Mouse (Mus musculus): Measurements from ENCODE around the gene Cyp2c69. TPM values are rescaled to one million over a fixed set of nuclear protein-coding genes. Genes with fewer than 3 reads are reported as not detected.
"Not testable (repeated sequence)": the region's sequence is repeated elsewhere in the genome, so short reads cannot be mapped to it uniquely, and the experiment has no call there.

Cyp2c69 gene
- polyA plus RNA-seq (2015; fragmentation: Nextera tagmentation; extraction: Ambion mirVana) = not detected in 2 replicates

GRCm38 (mm10) chr19:39886699-39887098 lies at the start of gene Cyp2c69:
Gene Cyp2c69, minus strand, starts transcription at chr19:39886799.
- not testable (repeated sequence) for H3K9me3 ChIP-seq; H3K4me3 ChIP-seq; H3K4me1 ChIP-seq; H3K9ac ChIP-seq (replicated peaks); ATAC-seq (replicated peaks); H3K27ac ChIP-seq (replicated peaks); H3K36me3 ChIP-seq; H3K27me3 ChIP-seq; H3K4me2 ChIP-seq (replicated peaks)
- WGBS = 89% methylated on average over 3 of the region's 3 CpGs

- 89% methylated on average over 2 of the region's 2 CpGs for WGBS
- Histone ChIP-seq H3K9me3 (no peaks in the 10 kb centered on the region), H3K4me1 (no peaks in the 10 kb centered on the region), H3K27me3 (no peaks in the 10 kb centered on the region), H3K36me3 (no peaks in the 10 kb centered on the region), H3K4me2 (replicated peaks) (no peak overlapping the region), H3K4me3 (no peak overlapping the region), H3K9ac (replicated peaks) (no peak overlapping the region), H3K27ac (replicated peaks) (no peak overlapping the region)
- no peak for ATAC-seq (replicated peaks)
These were observed 48.8 kb upstream of the Cyp2c69 start for GRCm38 (mm10) chr19:39935396-39935795.

GRCm38 (mm10) chr19:39930032-39930431 lies 43.4 kb upstream of the Cyp2c69 start:
- no peak overlapping the region for H3K27ac ChIP-seq (replicated peaks)
- WGBS = 63% methylated on average over 1 of the region's 1 CpGs
- no peak for ATAC-seq (replicated peaks)

GRCm38 (mm10) chr19:39901656-39902055 lies 15.1 kb upstream of the Cyp2c69 start:
- no peak overlapping the region for H3K27ac ChIP-seq (replicated peaks)
- no peaks in the 10 kb centered on the region for H3K4me1 ChIP-seq
- H3K4me3 ChIP-seq = no peak overlapping the region
- H3K27me3 ChIP-seq = no peaks in the 10 kb centered on the region
- 57% methylated on average over 2 of the region's 2 CpGs for WGBS
- H3K9me3 ChIP-seq = no peaks in the 10 kb centered on the region
- no peak for ATAC-seq (replicated peaks)
- H3K36me3 ChIP-seq = no peaks in the 10 kb centered on the region
- H3K9ac ChIP-seq (replicated peaks) = no peak overlapping the region
- no peak overlapping the region for H3K4me2 ChIP-seq (replicated peaks)

More at GRCm38 (mm10) chr19:39930032-39930431, 43.4 kb upstream of the Cyp2c69 start:
- Histone ChIP-seq H3K4me2 (replicated peaks) (no peak overlapping the region), H3K36me3 (no peaks in the 10 kb centered on the region), H3K9ac (replicated peaks) (no peak overlapping the region), H3K27me3 (no peaks in the 10 kb centered on the region), H3K9me3 (no peaks in the 10 kb centered on the region), H3K4me3 (no peak overlapping the region), H3K4me1 (no peaks in the 10 kb centered on the region)

GRCm38 (mm10) chr19:39890079-39890478 lies 3.5 kb upstream of the Cyp2c69 start:
- H3K36me3 ChIP-seq; H3K4me1 ChIP-seq; H3K27me3 ChIP-seq; H3K4me2 ChIP-seq (replicated peaks); ATAC-seq (replicated peaks); H3K4me3 ChIP-seq; H3K9ac ChIP-seq (replicated peaks); H3K27ac ChIP-seq (replicated peaks); H3K9me3 ChIP-seq: not testable (repeated sequence)
- WGBS = 51% methylated on average over 3 of the region's 3 CpGs

- Histone ChIP-seq H3K4me1 (no peaks in the 10 kb centered on the region), H3K27ac (replicated peaks) (no peak overlapping the region), H3K9ac (replicated peaks) (no peak overlapping the region), H3K4me2 (replicated peaks) (no peak overlapping the region), H3K4me3 (no peak overlapping the region), H3K27me3 (no peaks in the 10 kb centered on the region), H3K9me3 (no peaks in the 10 kb centered on the region), H3K36me3 (no peaks in the 10 kb centered on the region)
- 63% methylated on average over 1 of the region's 1 CpGs for WGBS
- no peak for ATAC-seq (replicated peaks)
These were observed 20.5 kb downstream of the Cyp2c69 start for GRCm38 (mm10) chr19:39866133-39866532.

GRCm38 (mm10) chr19:39820931-39821330 lies 65.7 kb downstream of the Cyp2c69 start:
- H3K36me3 ChIP-seq; H3K9me3 ChIP-seq; H3K4me1 ChIP-seq; H3K4me2 ChIP-seq (replicated peaks); H3K27ac ChIP-seq (replicated peaks); H3K4me3 ChIP-seq; H3K27me3 ChIP-seq; ATAC-seq (replicated peaks); H3K9ac ChIP-seq (replicated peaks): not testable (repeated sequence)
- 78% methylated on average over 2 of the region's 2 CpGs for WGBS

- H3K4me1 ChIP-seq; H3K36me3 ChIP-seq; H3K27me3 ChIP-seq; H3K4me2 ChIP-seq (replicated peaks); H3K27ac ChIP-seq (replicated peaks); H3K4me3 ChIP-seq; ATAC-seq (replicated peaks); H3K9ac ChIP-seq (replicated peaks); H3K9me3 ChIP-seq: not testable (repeated sequence)
- WGBS = 89% methylated on average over 1 of the region's 1 CpGs
These were observed 70.2 kb downstream of the Cyp2c69 start for GRCm38 (mm10) chr19:39816400-39816799.

- not testable (repeated sequence) for H3K9ac ChIP-seq (replicated peaks); ATAC-seq (replicated peaks); H3K9me3 ChIP-seq; H3K36me3 ChIP-seq; H3K27me3 ChIP-seq; H3K4me3 ChIP-seq; H3K27ac ChIP-seq (replicated peaks); H3K4me2 ChIP-seq (replicated peaks); H3K4me1 ChIP-seq
- WGBS = 40% methylated on average over 4 of the region's 4 CpGs
These were observed 70.6 kb downstream of the Cyp2c69 start for GRCm38 (mm10) chr19:39815991-39816390.

GRCm38 (mm10) chr19:39812714-39813113 lies 73.9 kb downstream of the Cyp2c69 start, which contains the start of gene Cyp2c40:
Gene Cyp2c40, minus strand, starts transcription at chr19:39812814.
- H3K9ac ChIP-seq (replicated peaks); H3K4me1 ChIP-seq; H3K27ac ChIP-seq (replicated peaks); H3K9me3 ChIP-seq; H3K4me2 ChIP-seq (replicated peaks); ATAC-seq (replicated peaks); H3K4me3 ChIP-seq; H3K36me3 ChIP-seq; H3K27me3 ChIP-seq: not testable (repeated sequence)
- 94% methylated on average over 3 of the region's 3 CpGs for WGBS

Other genes starting within 250 kb of the Cyp2c69 start
- not detected in 2 replicates for gene Cyp2c67, start 237.7 kb downstream of the Cyp2c69 start, polyA plus RNA-seq (2015; fragmentation: Nextera tagmentation; extraction: Ambion mirVana)
- not detected in 2 replicates for gene Cyp2c68, start 145.7 kb downstream of the Cyp2c69 start, polyA plus RNA-seq (2015; fragmentation: Nextera tagmentation; extraction: Ambion mirVana)
- gene Cyp2c40, start 74.0 kb downstream of the Cyp2c69 start, polyA plus RNA-seq (2015; fragmentation: Nextera tagmentation; extraction: Ambion mirVana) = not detected in 2 replicates
- gene Cyp2c37, start 105.6 kb upstream of the Cyp2c69 start, polyA plus RNA-seq (2015; fragmentation: Nextera tagmentation; extraction: Ambion mirVana) = not detected in 2 replicates
- not detected in 2 replicates for gene Cyp2c54, start 187.0 kb upstream of the Cyp2c69 start, polyA plus RNA-seq (2015; fragmentation: Nextera tagmentation; extraction: Ambion mirVana)
- not detected in 2 replicates for gene Cyp2c50, start 202.9 kb upstream of the Cyp2c69 start, polyA plus RNA-seq (2015; fragmentation: Nextera tagmentation; extraction: Ambion mirVana)

All from forebrain, embryonic 15.5 days (tissue).